Mouse (Mus musculus) myocyte (in vitro differentiated cells): ENCODE data around the gene Arhgef6. TPM values are rescaled to one million over a fixed set of nuclear protein-coding genes. Genes with fewer than 3 reads are reported as not detected.

Experiments used
- H3K27me3 ChIP-seq: one replicate; pipeline ENCODE4 v1.6.1; 2011; ENCODE audit not compliant: control insufficient read depth, insufficient read depth, insufficient read length
- H3K36me3 ChIP-seq: one replicate; pipeline ENCODE4 v1.6.1; 2011; ENCODE audit not compliant: control insufficient read depth, insufficient read depth
- H3K4me2 ChIP-seq: one replicate; pipeline ENCODE4 v1.6.1; 2011; ENCODE audit warnings: low read depth, control low read depth
- H3K4me3 ChIP-seq: one replicate; pipeline ENCODE4 v1.5.1; 2011; ENCODE audit warnings: mild to moderate bottlenecking, control low read depth, moderate library complexity
- H3K79me2 ChIP-seq: one replicate; pipeline ENCODE4 v1.6.1; 2011; ENCODE audit not compliant: control insufficient read depth, insufficient read depth
- H3ac ChIP-seq: one replicate; pipeline ENCODE4 v1.6.1; 2011; ENCODE audit not compliant: control insufficient read depth, insufficient read length
- CEBPB ChIP-seq: IDR thresholded peaks from 2 replicates; pipeline ENCODE4 v1.6.1; 2011; ENCODE audit warnings: mild to moderate bottlenecking, moderate library complexity; ENCODE audit not compliant: poor library complexity, insufficient read depth, severe bottlenecking
- E2F4 ChIP-seq: IDR thresholded peaks from one replicate; pipeline ENCODE4 v1.6.1; 2011; ENCODE audit warnings: mild to moderate bottlenecking, control low read depth, moderate library complexity; ENCODE audit not compliant: insufficient read depth
- MAX ChIP-seq: IDR thresholded peaks from one replicate; pipeline ENCODE4 v1.6.1; 2011; ENCODE audit warnings: low read depth, mild to moderate bottlenecking, control low read depth
- MYOD1 ChIP-seq, 3 experiments: IDR thresholded peaks; one replicate each; pipeline ENCODE4 v1.6.1; 2011; ENCODE audit warnings: control low read depth in 2 of 3, low read depth in 2 of 3, mild to moderate bottlenecking in 2 of 3, moderate library complexity in 1 of 3; ENCODE audit not compliant: insufficient read length in 2 of 3, control insufficient read depth in 1 of 3
- MYOG ChIP-seq, 3 experiments: IDR thresholded peaks; one replicate each; pipeline ENCODE4 v1.6.1; 2011; ENCODE audit warnings: control low read depth in 2 of 3, low read depth in 2 of 3, mild to moderate bottlenecking in 2 of 3; ENCODE audit not compliant: insufficient read length in 2 of 3, control insufficient read depth in 1 of 3, insufficient read depth in 1 of 3
- POLR2A ChIP-seq: IDR thresholded peaks from one replicate; pipeline ENCODE4 v1.6.1; 2011; ENCODE audit warnings: low read depth, mild to moderate bottlenecking, control low read depth, moderate library complexity; ENCODE audit not compliant: insufficient read length
- POLR2AphosphoS2 ChIP-seq: IDR thresholded peaks from one replicate; pipeline ENCODE4 v1.6.1; 2011; ENCODE audit warnings: low read depth, control low read depth; ENCODE audit not compliant: insufficient read length
- REST ChIP-seq: IDR thresholded peaks from one replicate; pipeline ENCODE4 v1.6.1; 2011; ENCODE audit warnings: mild to moderate bottlenecking, control low read depth, moderate library complexity; ENCODE audit not compliant: insufficient read depth, insufficient read length
- SRF ChIP-seq: IDR thresholded peaks from one replicate; pipeline ENCODE4 v1.6.1; 2011; ENCODE audit warnings: low read depth; ENCODE audit not compliant: control insufficient read depth, insufficient read length
- TCF12 ChIP-seq: IDR thresholded peaks from one replicate; pipeline ENCODE4 v1.6.1; 2011; ENCODE audit warnings: mild to moderate bottlenecking, control low read depth; ENCODE audit not compliant: poor library complexity, insufficient read depth, severe bottlenecking
- TCF3 ChIP-seq: IDR thresholded peaks from one replicate; pipeline ENCODE4 v1.6.1; 2011; ENCODE audit warnings: low read depth, control low read depth; ENCODE audit not compliant: insufficient read length
- USF1 ChIP-seq: IDR thresholded peaks from one replicate; pipeline ENCODE4 v1.6.1; 2011; ENCODE audit warnings: low read depth, mild to moderate bottlenecking, control low read depth, moderate library complexity
- polyA plus RNA-seq: library from polyadenylated mRNA; unstranded; fragments of >200 nt; fragmentation: generic; extraction: Trizol; gene quantifications from one replicate; pipeline ENCODE4 v1.2.1, GENCODE M21; 2012; ENCODE audit warnings: missing spikeins

The Arhgef6 gene
- polyA plus RNA-seq, 1 experiment = 3.5 TPM

GRCm38 (mm10) chrX:57337582-57337981 is 947 bp downstream of the Arhgef6 start:
- no peaks in the 10 kb centered on the region for H3K36me3 ChIP-seq
- TF ChIP-seq MYOD1 (IDR thresholded peaks at IDR 0.05; ENCODE audit: control insufficient read depth in 1 of 3, insufficient read length in 2 of 3, low read depth in 2 of 3) = no peak
- TF ChIP-seq TCF3 = no peak
- no peak for TF ChIP-seq TCF12
- H3K4me3 ChIP-seq = no peak overlapping the region
- no peak overlapping the region for H3ac ChIP-seq
- no peaks in the 10 kb centered on the region for H3K79me2 ChIP-seq
- H3K27me3 ChIP-seq = no peaks in the 10 kb centered on the region
- H3K4me2 ChIP-seq = peak overlapping the region; percentile 72

GRCm38 (mm10) chrX:57336958-57337357 is 1.6 kb downstream of the Arhgef6 start:
- Histone ChIP-seq H3K27me3 (no peaks in the 10 kb centered on the region), H3K36me3 (no peaks in the 10 kb centered on the region), H3K4me2 (no peak overlapping the region), H3K4me3 (no peak overlapping the region), H3ac (no peak overlapping the region), H3K79me2 (no peaks in the 10 kb centered on the region)
- TF ChIP-seq SRF (no peak), E2F4 (no peak), TCF12 (no peak)

- Histone ChIP-seq H3K27me3 (no peaks in the 10 kb centered on the region), H3K79me2 (no peaks in the 10 kb centered on the region), H3K4me3 (no peak overlapping the region), H3ac (no peak overlapping the region), H3K4me2 (no peak overlapping the region), H3K36me3 (no peaks in the 10 kb centered on the region)
- TF ChIP-seq MAX = no peak
These were observed 3.2 kb downstream of the Arhgef6 start for GRCm38 (mm10) chrX:57335313-57335712.

- no peaks in the 10 kb centered on the region for H3K36me3 ChIP-seq
- no peaks in the 10 kb centered on the region for H3K27me3 ChIP-seq
- no peaks in the 10 kb centered on the region for H3K79me2 ChIP-seq
These were observed 10.7 kb downstream of the Arhgef6 start for GRCm38 (mm10) chrX:57327668-57328338.

GRCm38 (mm10) chrX:57326487-57327221 is 11.9 kb downstream of the Arhgef6 start:
- no peak overlapping the region for H3K4me3 ChIP-seq
- H3K79me2 ChIP-seq = no peaks in the 10 kb centered on the region
- no peaks in the 10 kb centered on the region for H3K27me3 ChIP-seq
- no peak overlapping the region for H3ac ChIP-seq
- TF ChIP-seq TCF12 (no peak), MYOG (IDR thresholded peaks at IDR 0.05; ENCODE audit: control insufficient read depth in 1 of 3, insufficient read depth in 1 of 3, insufficient read length in 2 of 3, low read depth in 2 of 3) (peak in 1 of 3 experiments; percentile 19)
- no peaks in the 10 kb centered on the region for H3K36me3 ChIP-seq
- H3K4me2 ChIP-seq = no peak overlapping the region

More at GRCm38 (mm10) chrX:57327668-57328338, 10.7 kb downstream of the Arhgef6 start:
- no peak for TF ChIP-seq MYOD1 (IDR thresholded peaks at IDR 0.05; ENCODE audit: control insufficient read depth in 1 of 3, insufficient read length in 2 of 3, low read depth in 2 of 3)
- TF ChIP-seq POLR2AphosphoS2 = no peak
- TF ChIP-seq SRF = no peak
- no peak for TF ChIP-seq USF1
- TF ChIP-seq TCF12 = no peak
- no peak for TF ChIP-seq REST
- no peak for TF ChIP-seq MYOG (IDR thresholded peaks at IDR 0.05; ENCODE audit: control insufficient read depth in 1 of 3, insufficient read depth in 1 of 3, insufficient read length in 2 of 3, low read depth in 2 of 3)
- TF ChIP-seq MAX = no peak
- no peak for TF ChIP-seq CEBPB
- TF ChIP-seq TCF3 = no peak
- no peak for TF ChIP-seq POLR2A
- Histone ChIP-seq H3K4me2 (no peak overlapping the region), H3K4me3 (no peak overlapping the region), H3ac (no peak overlapping the region)
